Mouse (Mus musculus): ENCODE results near the gene Wbp2nl. TPM values are rescaled to one million over a fixed set of nuclear protein-coding genes. Genes with fewer than 3 reads are reported as not detected.

Wbp2nl gene
- polyA plus RNA-seq, 1 experiment, result 0.11 TPM

DNA sequence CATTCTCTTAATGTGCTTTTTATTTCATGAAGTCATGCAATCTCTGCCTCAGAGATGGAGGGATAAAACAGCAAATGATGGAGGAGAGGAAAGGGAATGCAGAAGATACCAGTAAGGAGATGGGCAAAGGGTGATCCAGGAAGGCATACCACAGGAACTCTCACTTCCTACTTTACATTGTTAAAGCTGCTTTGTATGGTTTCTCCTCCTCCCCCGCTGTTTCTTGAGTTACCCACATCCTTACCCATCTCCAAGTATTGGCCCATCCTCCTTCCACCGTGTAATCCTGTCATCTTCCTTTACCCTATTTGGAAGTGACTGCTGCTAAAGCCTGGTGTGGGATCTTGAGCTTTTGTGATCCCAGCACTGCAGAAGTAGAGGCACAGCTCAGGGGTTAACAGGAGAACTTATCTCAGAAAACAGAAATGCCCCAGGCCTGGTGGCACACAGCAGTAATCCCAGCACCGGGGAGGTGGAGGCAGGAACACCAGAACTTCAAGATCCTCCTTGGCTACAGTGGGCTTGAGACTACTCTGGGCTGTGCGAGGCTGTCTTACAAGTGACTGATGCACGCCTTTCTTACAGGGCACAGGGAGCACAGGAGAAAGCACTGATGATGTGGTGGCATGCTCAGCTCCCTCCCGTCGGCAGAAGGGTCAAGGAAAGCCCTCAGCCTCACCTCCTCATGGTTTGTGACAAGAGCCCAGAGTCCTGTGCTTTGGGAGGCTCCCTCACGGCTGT, 49.7 kb downstream of the Wbp2nl start:
- 81% methylated on average over 8 of the region's 8 CpGs for WGBS
- TF ChIP-seq POLR2A (IDR thresholded peaks at IDR 0.05; ENCODE audit: control insufficient read depth, extremely low read depth, insufficient read depth, low read length, poor library complexity) (no peak), CTCF (IDR thresholded peaks at IDR 0.05; ENCODE audit: borderline replicate concordance, control insufficient read depth, extremely low read depth, insufficient read depth, low read length, poor library complexity) (no peak)
- peaks cover 19% of the 10 kb centered on the region for H3K36me3 ChIP-seq (ENCODE audit: control insufficient read depth, insufficient read depth, low read length)
- H3K27me3 ChIP-seq (ENCODE audit: control insufficient read depth, insufficient read depth, low read length), result no peaks in the 10 kb centered on the region
- H3K4me1 ChIP-seq (replicated peaks; ENCODE audit: control insufficient read depth, insufficient read depth, low read length), result peaks cover 17% of the 10 kb centered on the region
- no peak overlapping the region for H3K4me3 ChIP-seq (ENCODE audit: control insufficient read depth, insufficient read depth, low read length)
- H3K27ac ChIP-seq (ENCODE audit: control insufficient read depth, insufficient read depth, low read length), result no peak overlapping the region
- DNase-seq, result no peak

- no peak overlapping the region for H3K27ac ChIP-seq (ENCODE audit: control insufficient read depth, insufficient read depth, low read length)
- no peak for DNase-seq
- TF ChIP-seq CTCF (IDR thresholded peaks at IDR 0.05; ENCODE audit: borderline replicate concordance, control insufficient read depth, extremely low read depth, insufficient read depth, low read length, poor library complexity), result no peak
- TF ChIP-seq POLR2A (IDR thresholded peaks at IDR 0.05; ENCODE audit: control insufficient read depth, extremely low read depth, insufficient read depth, low read length, poor library complexity), result no peak
Measured at GRCm38 (mm10) chr15:82348999-82349341, 50.2 kb downstream of the Wbp2nl start.

DNA sequence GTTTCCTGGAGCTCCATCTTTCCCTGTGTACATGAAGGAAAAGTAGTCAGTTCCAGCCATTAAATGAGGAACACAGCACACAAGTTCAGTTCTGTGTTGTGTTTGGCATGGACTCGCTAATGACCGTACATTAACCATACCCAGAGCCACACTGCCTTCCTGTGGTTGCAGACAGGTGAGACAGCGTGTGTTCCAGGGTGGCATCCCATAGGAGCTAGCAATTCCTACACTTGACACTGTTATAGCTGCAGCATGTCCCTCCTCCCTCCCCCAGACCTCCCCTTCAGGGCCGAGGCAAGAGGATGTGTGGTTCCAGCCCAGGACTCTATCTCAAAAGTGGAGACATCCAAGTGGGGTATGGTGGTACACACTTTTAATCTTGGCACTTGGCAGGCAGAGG, 51.6 kb downstream of the Wbp2nl start:
- no peak for DNase-seq
- TF ChIP-seq CTCF (IDR thresholded peaks at IDR 0.05; ENCODE audit: borderline replicate concordance, control insufficient read depth, extremely low read depth, insufficient read depth, low read length, poor library complexity) (no peak), POLR2A (IDR thresholded peaks at IDR 0.05; ENCODE audit: control insufficient read depth, extremely low read depth, insufficient read depth, low read length, poor library complexity) (no peak)
- Histone ChIP-seq H3K27me3 (ENCODE audit: control insufficient read depth, insufficient read depth, low read length) (no peaks in the 10 kb centered on the region), H3K4me3 (ENCODE audit: control insufficient read depth, insufficient read depth, low read length) (no peak overlapping the region), H3K4me1 (replicated peaks; ENCODE audit: control insufficient read depth, insufficient read depth, low read length) (peaks cover 22% of the 10 kb centered on the region), H3K36me3 (ENCODE audit: control insufficient read depth, insufficient read depth, low read length) (peaks cover 19% of the 10 kb centered on the region), H3K27ac (ENCODE audit: control insufficient read depth, insufficient read depth, low read length) (no peak overlapping the region)
- 97% methylated on average over 4 of the region's 4 CpGs for WGBS

More at GRCm38 (mm10) chr15:82348999-82349341, 50.2 kb downstream of the Wbp2nl start:
- WGBS, result 98% methylated on average over 2 of the region's 2 CpGs
- H3K4me1 ChIP-seq (replicated peaks; ENCODE audit: control insufficient read depth, insufficient read depth, low read length), result peaks cover 18% of the 10 kb centered on the region
- H3K4me3 ChIP-seq (ENCODE audit: control insufficient read depth, insufficient read depth, low read length), result no peak overlapping the region
- no peaks in the 10 kb centered on the region for H3K27me3 ChIP-seq (ENCODE audit: control insufficient read depth, insufficient read depth, low read length)
- peaks cover 19% of the 10 kb centered on the region for H3K36me3 ChIP-seq (ENCODE audit: control insufficient read depth, insufficient read depth, low read length)

GRCm38 (mm10) chr15:82351480-82351879, 52.7 kb downstream of the Wbp2nl start:
- H3K4me3 ChIP-seq (ENCODE audit: control insufficient read depth, insufficient read depth, low read length), result no peak overlapping the region
- no peaks in the 10 kb centered on the region for H3K27me3 ChIP-seq (ENCODE audit: control insufficient read depth, insufficient read depth, low read length)
- DNase-seq, result no peak
- peaks cover 22% of the 10 kb centered on the region for H3K4me1 ChIP-seq (replicated peaks; ENCODE audit: control insufficient read depth, insufficient read depth, low read length)
- no peak overlapping the region for H3K27ac ChIP-seq (ENCODE audit: control insufficient read depth, insufficient read depth, low read length)
- WGBS, result 88% methylated on average over 3 of the region's 3 CpGs
- H3K36me3 ChIP-seq (ENCODE audit: control insufficient read depth, insufficient read depth, low read length), result peaks cover 19% of the 10 kb centered on the region
- TF ChIP-seq POLR2A (IDR thresholded peaks at IDR 0.05; ENCODE audit: control insufficient read depth, extremely low read depth, insufficient read depth, low read length, poor library complexity) (no peak), CTCF (IDR thresholded peaks at IDR 0.05; ENCODE audit: borderline replicate concordance, control insufficient read depth, extremely low read depth, insufficient read depth, low read length, poor library complexity) (no peak)

DNA sequence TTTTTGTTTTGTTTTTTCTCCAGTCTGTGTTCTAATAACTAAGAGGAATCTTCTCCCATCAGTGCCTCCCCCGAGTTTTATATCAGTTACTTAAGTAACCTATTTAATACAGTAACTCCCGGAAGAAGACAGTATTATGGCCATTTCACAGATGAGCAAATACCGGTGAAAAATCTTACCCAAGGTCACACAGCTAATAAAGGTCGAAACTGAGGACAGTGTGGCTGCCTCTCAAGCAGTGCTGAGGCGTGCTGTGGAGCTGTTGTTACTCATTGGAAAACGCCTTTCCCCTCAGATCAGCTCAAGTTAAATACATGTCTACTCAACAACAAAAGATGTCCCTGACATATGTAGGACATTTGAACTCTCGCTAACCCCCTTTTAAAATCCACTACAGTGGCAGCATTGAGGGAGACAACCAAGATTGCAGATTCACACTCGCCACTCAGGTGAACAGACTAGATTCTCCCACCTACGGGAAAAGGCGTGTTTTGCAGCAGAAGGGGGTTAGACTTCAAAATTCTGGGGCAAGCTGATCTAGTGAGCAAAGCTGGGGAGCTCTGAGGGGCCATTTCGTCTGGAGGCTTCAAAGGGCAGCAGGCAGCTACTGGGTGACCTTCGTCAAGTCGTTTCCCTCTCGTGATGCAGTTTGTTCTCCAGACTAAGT, 54.5 kb downstream of the Wbp2nl start:
- Histone ChIP-seq H3K4me1 (replicated peaks; ENCODE audit: control insufficient read depth, insufficient read depth, low read length) (peaks cover 9% of the 10 kb centered on the region), H3K4me3 (ENCODE audit: control insufficient read depth, insufficient read depth, low read length) (peak overlapping the region; percentile 55), H3K27me3 (ENCODE audit: control insufficient read depth, insufficient read depth, low read length) (no peaks in the 10 kb centered on the region), H3K27ac (ENCODE audit: control insufficient read depth, insufficient read depth, low read length) (no peak overlapping the region), H3K36me3 (ENCODE audit: control insufficient read depth, insufficient read depth, low read length) (peaks cover 16% of the 10 kb centered on the region)
- peak; percentile 24 for DNase-seq
- WGBS, result 23% methylated on average over 14 of the region's 14 CpGs
- TF ChIP-seq CTCF (IDR thresholded peaks at IDR 0.05; ENCODE audit: borderline replicate concordance, control insufficient read depth, extremely low read depth, insufficient read depth, low read length, poor library complexity), result no peak
- no peak for TF ChIP-seq POLR2A (IDR thresholded peaks at IDR 0.05; ENCODE audit: control insufficient read depth, extremely low read depth, insufficient read depth, low read length, poor library complexity)

GRCm38 (mm10) chr15:82353745-82354113, 55.0 kb downstream of the Wbp2nl start:
- WGBS, result under 1% methylated on average over 23 of the region's 23 CpGs

More at GRCm38 (mm10) chr15:82353745-82354113, 55.0 kb downstream of the Wbp2nl start:
- Histone ChIP-seq H3K4me3 (ENCODE audit: control insufficient read depth, insufficient read depth, low read length) (peak overlapping the region; percentile 55), H3K4me1 (replicated peaks; ENCODE audit: control insufficient read depth, insufficient read depth, low read length) (peaks cover 11% of the 10 kb centered on the region), H3K27ac (ENCODE audit: control insufficient read depth, insufficient read depth, low read length) (no peak overlapping the region), H3K36me3 (ENCODE audit: control insufficient read depth, insufficient read depth, low read length) (peaks cover 11% of the 10 kb centered on the region), H3K27me3 (ENCODE audit: control insufficient read depth, insufficient read depth, low read length) (no peaks in the 10 kb centered on the region)
- no peak for DNase-seq
- no peak for TF ChIP-seq CTCF (IDR thresholded peaks at IDR 0.05; ENCODE audit: borderline replicate concordance, control insufficient read depth, extremely low read depth, insufficient read depth, low read length, poor library complexity)
